Mouse (Mus musculus): ENCODE measurements around the gene Wdr18. TPM values are rescaled to one million over a fixed set of nuclear protein-coding genes. Genes with fewer than 3 reads are reported as not detected.

The Wdr18 gene
- total and polyA plus RNA-seq, 3 experiments: 54.2 to 92.1 (median 70.8) TPM

DNA sequence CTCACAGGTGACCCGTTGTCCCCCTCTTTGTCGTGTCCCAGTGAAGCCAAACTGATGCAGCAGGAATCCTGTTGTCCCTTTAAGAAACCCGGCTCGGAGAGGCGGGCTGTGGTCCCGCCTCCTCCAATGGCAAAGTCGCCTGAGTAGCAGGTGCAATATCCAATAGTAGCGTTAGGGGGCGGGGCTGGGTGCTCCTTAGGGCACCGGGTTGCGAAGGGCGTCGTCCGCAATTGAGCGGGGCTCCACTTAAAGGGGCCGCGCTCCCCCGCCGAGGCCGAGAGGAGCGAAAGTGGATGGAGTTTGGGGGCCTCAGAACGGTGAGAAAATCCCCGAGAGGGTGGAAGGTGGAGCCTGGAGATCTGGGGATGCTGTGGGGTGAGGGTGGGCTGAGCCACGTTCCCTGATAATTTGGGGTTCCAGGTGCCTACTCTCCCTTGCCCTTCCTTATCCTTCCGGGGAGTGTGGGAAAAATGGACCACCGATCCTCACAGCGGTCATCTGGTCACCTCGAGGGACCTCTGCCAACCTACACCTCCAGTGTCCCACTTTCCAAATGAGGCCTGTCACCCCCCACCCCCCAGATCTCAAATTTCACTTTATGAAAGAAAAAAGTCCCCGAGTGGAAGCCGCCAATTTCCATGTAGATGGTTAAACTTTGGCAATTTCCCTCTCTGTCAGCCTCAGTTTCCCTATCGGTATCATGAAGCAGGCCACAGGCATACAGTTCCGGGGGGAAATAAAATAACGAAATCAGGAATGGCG, 36.5 kb downstream of the Wdr18 start, which contains the start of gene Abca7:
Gene Abca7 (plus strand): TSS at position 223 of the 762 bp plus-strand sequence.
- Histone ChIP-seq H3K79me2 (replicated peaks; ENCODE audit: control insufficient read depth, extremely low read depth, insufficient read depth, poor library complexity, severe bottlenecking) (no peaks in the 10 kb centered on the region), H3K9ac (ENCODE audit: insufficient read depth, low read depth) (peak within 1 kb of the TSS; percentile 46), H3K36me3 (replicated peaks in 1 of 2; ENCODE audit: control insufficient read depth in 1 of 2, insufficient read depth in 1 of 2, low read length in 1 of 2) (peaks cover 18 to 67% of the 10 kb centered on the region in 2 experiments), H3K4me1 (ENCODE audit: control insufficient read depth in 1 of 2, insufficient read depth in 2 of 2) (peaks cover 0 to 22% of the 10 kb centered on the region in 2 experiments; a peak in 2 of 4 replicates), H3K4me3 (replicated peaks in 1 of 3; ENCODE audit: low read depth in 2 of 3, low read length in 2 of 3, poor library complexity in 1 of 3) (peak within 1 kb of the TSS; percentile 58 to 87 (median 77)), H3K4me2 (ENCODE audit: insufficient read depth, low read depth, poor library complexity, severe bottlenecking) (peak within 1 kb of the TSS; percentile 63), H3K27me3 (replicated peaks) (no peaks in the 10 kb centered on the region), H3K9me3 (replicated peaks; ENCODE audit: low read length) (peaks cover 8% of the 10 kb centered on the region), H3K27ac (ENCODE audit: insufficient read depth, low read depth) (no peak within 1 kb of the TSS)
- in situ Hi-C loops (cut with MboI; ENCODE audit: low pct_ligation_motif_present, low pct_unique_long_range_greater_than_20kb, low sequenced_read_pairs): no loop called here
- dilution Hi-C loops (cut with MboI; ENCODE audit: extremely low pct_ligation_motif_present, extremely low pct_unique_long_range_greater_than_20kb, low sequenced_read_pairs): no loop called here
- TF ChIP-seq MEF2A (IDR thresholded peaks at IDR 0.05; ENCODE audit: borderline replicate concordance, low read depth, low read length) (no peak), SIN3A (IDR thresholded peaks at IDR 0.05; ENCODE audit: low read length) (peak; percentile 52), SMC3 (IDR thresholded peaks at IDR 0.05; ENCODE audit: low read depth, low read length) (no peak), HCFC1 (IDR thresholded peaks at IDR 0.05; ENCODE audit: low read depth, low read length) (peak; percentile 53), KAT2A (IDR thresholded peaks at IDR 0.05; ENCODE audit: insufficient replicate concordance, low read length) (no peak), CTCF (conservative IDR thresholded peaks at IDR 0.05 in 1 of 2, IDR thresholded peaks at IDR 0.05 in 1 of 2; ENCODE audit: low read depth in 2 of 2, low read length in 2 of 2) (no peak), JUND (conservative IDR thresholded peaks at IDR 0.05; ENCODE audit: low read depth, low read length) (no peak), MAFK (IDR thresholded peaks at IDR 0.05; ENCODE audit: insufficient replicate concordance, low read length) (no peak), MXI1 (IDR thresholded peaks at IDR 0.05; ENCODE audit: low read depth, low read length) (no peak; the same call in 1 of the 2 replicates), E2F4 (IDR thresholded peaks at IDR 0.05; ENCODE audit: insufficient replicate concordance, low read depth, low read length) (no peak), EP300 (IDR thresholded peaks at IDR 0.05; ENCODE audit: low read length) (no peak), RCOR1 (conservative IDR thresholded peaks at IDR 0.05; ENCODE audit: low read depth, low read length) (0 out of 2 replicates have a peak, but pooled peaks have one; percentile 57), PAX5 (IDR thresholded peaks at IDR 0.05; ENCODE audit: low read length) (no peak), NELFE (IDR thresholded peaks at IDR 0.05; ENCODE audit: low read depth, low read length) (0 out of 2 replicates have a peak, but pooled peaks have one; percentile 60), ETS1 (conservative IDR thresholded peaks at IDR 0.05; ENCODE audit: low read depth, low read length) (no peak), USF2 (conservative IDR thresholded peaks at IDR 0.05; ENCODE audit: low read depth, low read length) (no peak), ELF1 (IDR thresholded peaks at IDR 0.05; ENCODE audit: low read depth, low read length) (peak; percentile 9; the same call in 1 of the 2 replicates), BHLHE40 (IDR thresholded peaks at IDR 0.05; ENCODE audit: low read depth, low read length) (no peak), RAD21 (IDR thresholded peaks at IDR 0.05; ENCODE audit: low read depth, low read length) (no peak), ZNF384 (IDR thresholded peaks at IDR 0.05; ENCODE audit: low read depth, low read length) (no peak), ZC3H11A (IDR thresholded peaks at IDR 0.05; ENCODE audit: low read depth, low read length) (no peak), USF1 (IDR thresholded peaks at IDR 0.05; ENCODE audit: low read depth, low read length) (no peak), ZMIZ1 (IDR thresholded peaks at IDR 0.05; ENCODE audit: low read depth, low read length) (0 out of 2 replicates have a peak, but pooled peaks have one; percentile 53), GABPA (IDR thresholded peaks at IDR 0.05; ENCODE audit: insufficient replicate concordance, low read depth, low read length) (no peak), CHD2 (IDR thresholded peaks at IDR 0.05; ENCODE audit: low read length) (peak; percentile 77), POLR2AphosphoS2 (IDR thresholded peaks at IDR 0.05; ENCODE audit: low read depth, low read length) (0 out of 2 replicates have a peak, but pooled peaks have one; percentile 33), MAX (IDR thresholded peaks at IDR 0.05; ENCODE audit: low read length) (peak; percentile 69), UBTF (IDR thresholded peaks at IDR 0.05; ENCODE audit: low read depth, low read length) (no peak), TBP (conservative IDR thresholded peaks at IDR 0.05; ENCODE audit: low read depth, low read length) (peak; percentile 76), TCF12 (IDR thresholded peaks at IDR 0.05; ENCODE audit: low read depth, low read length) (peak; percentile 11; the same call in 1 of the 2 replicates), JUN (IDR thresholded peaks at IDR 0.05; ENCODE audit: insufficient read depth, low read depth, low read length) (no peak), CHD1 (IDR thresholded peaks at IDR 0.05; ENCODE audit: low read depth, low read length) (no peak), ZKSCAN1 (IDR thresholded peaks at IDR 0.05; ENCODE audit: borderline replicate concordance, low read depth, low read length) (no peak), MYC (IDR thresholded peaks at IDR 0.05; ENCODE audit: low read depth, low read length) (0 out of 2 replicates have a peak, but pooled peaks have one; percentile 26), IRF4 (IDR thresholded peaks at IDR 0.05; ENCODE audit: low read depth, low read length) (0 out of 2 replicates have a peak, but pooled peaks have one; percentile 3), POLR2A (IDR thresholded peaks at IDR 0.05; ENCODE audit: low read depth, low read length) (peak; percentile 60), NRF1 (IDR thresholded peaks at IDR 0.05; ENCODE audit: low read depth, low read length) (peak; percentile 35; the same call in 1 of the 2 replicates), MAZ (IDR thresholded peaks at IDR 0.05; ENCODE audit: low read depth, low read length) (0 out of 2 replicates have a peak, but pooled peaks have one; percentile 49)
- DNase-seq (ENCODE audit: extremely low read depth): peak; percentile 95
